Mouse (Mus musculus): ENCODE measurements around the gene Zfp101. TPM values are rescaled to one million over a fixed set of nuclear protein-coding genes. Genes with fewer than 3 reads are reported as not detected.

Zfp101 gene
- polyA plus RNA-seq, 1 experiment from 2014 or later = 22.8 TPM

DNA sequence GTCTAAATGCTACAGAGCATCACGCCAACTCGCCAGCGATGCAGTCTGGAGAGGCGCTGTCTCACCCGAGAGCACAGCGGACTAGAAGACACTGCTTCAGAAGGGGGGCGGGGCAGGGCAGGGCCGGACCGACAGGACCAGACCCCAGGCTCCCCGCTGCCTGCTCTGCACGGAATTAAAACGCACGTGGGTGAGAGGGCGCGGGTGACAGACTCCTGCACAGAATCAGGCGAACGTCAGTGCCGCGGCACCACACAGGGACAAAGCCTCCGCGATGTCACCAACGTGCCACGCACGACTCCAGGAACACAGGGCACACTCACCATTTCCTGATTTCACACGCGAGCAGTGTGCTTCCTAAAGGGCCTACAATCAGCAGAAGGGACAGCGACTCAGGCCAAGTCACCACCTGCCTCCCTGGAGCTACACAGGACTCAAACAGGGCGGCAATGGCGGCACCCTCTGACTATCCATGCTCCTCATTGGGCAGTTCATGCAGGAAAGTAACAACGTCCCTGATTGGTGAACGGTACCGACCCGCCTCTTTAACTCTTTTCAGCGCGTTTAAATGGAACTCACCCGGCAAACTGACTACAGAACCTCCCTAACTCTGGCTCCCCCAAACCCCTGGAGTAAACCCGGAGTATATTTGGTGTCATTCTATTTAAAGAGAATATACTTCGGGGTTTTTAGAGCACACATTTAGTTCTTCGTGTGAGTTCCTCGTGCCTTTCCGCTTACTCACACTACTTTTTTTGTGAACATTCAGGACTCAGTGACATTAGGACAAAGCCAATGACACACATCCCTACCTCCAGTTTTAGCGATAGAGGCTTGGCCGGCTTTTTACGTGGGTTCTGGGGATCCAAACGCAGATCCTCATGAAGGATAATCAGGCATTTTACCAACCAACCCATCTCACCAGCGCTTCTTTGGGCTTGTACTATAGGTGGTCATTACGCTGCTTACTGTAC, 35.7 kb downstream of the Zfp101 start, which contains the start of gene Zfp81:
TSS of gene Zfp81 (minus strand) at position 468 of the 974 bp plus-strand sequence.
- Histone ChIP-seq H3K4me2 (peak within 1 kb of the TSS; percentile 80), H3K36me3 (ENCODE audit: control insufficient read depth, insufficient read depth, low read length) (no peaks in the 10 kb centered on the region), H3K9me3 (ENCODE audit: control insufficient read depth, low read length) (no peaks in the 10 kb centered on the region), H3K27me3 (ENCODE audit: control insufficient read depth, insufficient read depth, low read length) (no peaks in the 10 kb centered on the region), H3K4me1 (ENCODE audit: control insufficient read depth, insufficient read depth, low read length) (0 out of 2 replicates have a peak, but pooled peaks cover 3% of the 10 kb centered on the region), H3K27ac (ENCODE audit: low read depth, low read length) (peak within 1 kb of the TSS; percentile 84), H3K4me3 (ENCODE audit: low read depth, low read length) (peak within 1 kb of the TSS; percentile 89), H3K9ac (ENCODE audit: low read length) (peak within 1 kb of the TSS; percentile 86)
- WGBS = 4% methylated on average over 46 of the region's 47 CpGs
- peak; percentile 98 for DNase-seq (ENCODE audit: low spot score, missing footprints)
- peak; percentile 100 for ATAC-seq (ENCODE audit: low FRiP score)

DNA sequence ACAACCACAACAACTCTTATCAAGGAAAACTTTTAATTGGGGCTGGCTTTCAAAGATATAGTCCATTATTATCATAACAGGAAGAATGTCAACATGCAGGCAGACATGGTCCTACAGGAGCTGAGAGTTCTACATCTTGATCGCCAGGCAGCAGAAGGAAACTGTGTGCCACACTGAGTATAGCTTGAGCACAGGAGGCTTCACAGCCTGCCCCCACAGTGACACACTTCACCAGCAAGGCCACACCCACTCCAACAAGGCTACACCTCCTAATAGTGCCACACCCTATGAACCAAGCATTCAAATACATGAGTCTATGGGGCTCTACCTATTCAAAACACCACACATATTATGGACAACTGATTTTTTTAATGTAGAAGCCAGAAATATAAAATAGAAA, 41.5 kb downstream of the Zfp101 start:
- ATAC-seq (ENCODE audit: low FRiP score) (no peak), DNase-seq (ENCODE audit: low spot score, missing footprints) (no peak)
- no peak overlapping the region for H3K4me3 ChIP-seq (ENCODE audit: low read depth, low read length)
- 100% methylated on average over 1 of the region's 1 CpGs for WGBS
- peaks cover 11% of the 10 kb centered on the region; the same call in 1 of the 2 replicates for H3K9me3 ChIP-seq (ENCODE audit: control insufficient read depth, low read length)
- H3K27ac ChIP-seq (ENCODE audit: low read depth, low read length) = no peak overlapping the region
- no peak overlapping the region for H3K9ac ChIP-seq (ENCODE audit: low read length)
- H3K4me1 ChIP-seq (ENCODE audit: control insufficient read depth, insufficient read depth, low read length) = 0 out of 2 replicates have a peak, but pooled peaks cover 3% of the 10 kb centered on the region
- no peaks in the 10 kb centered on the region for H3K36me3 ChIP-seq (ENCODE audit: control insufficient read depth, insufficient read depth, low read length)
- no peaks in the 10 kb centered on the region for H3K27me3 ChIP-seq (ENCODE audit: control insufficient read depth, insufficient read depth, low read length)
- H3K4me2 ChIP-seq = no peak overlapping the region

Other genes with a start within 250 kb of the Zfp101 start
- not detected in 2 replicates for gene Olfr55, start 226.2 kb downstream of the Zfp101 start, polyA plus RNA-seq (2014; fragmentation: Nextera tagmentation; extraction: Ambion mirVana)
- gene Olfr239, start 203.3 kb downstream of the Zfp101 start, polyA plus RNA-seq (2014; fragmentation: Nextera tagmentation; extraction: Ambion mirVana) = not detected in 2 replicates
- 0.03 TPM in 1 of 2 replicates, not detected in the other for gene Olfr1564, start 173.0 kb downstream of the Zfp101 start, polyA plus RNA-seq (2014; fragmentation: Nextera tagmentation; extraction: Ambion mirVana)
- 20.5 and 21.2 TPM in 2 replicates for gene Zfp955a, start 139.5 kb downstream of the Zfp101 start, polyA plus RNA-seq (2014; fragmentation: Nextera tagmentation; extraction: Ambion mirVana)
- 0.01 and 0.06 TPM in 2 replicates for gene Olfr63, start 130.0 kb downstream of the Zfp101 start, polyA plus RNA-seq (2014; fragmentation: Nextera tagmentation; extraction: Ambion mirVana)
- 9.8 and 9.9 TPM in 2 replicates for gene Zfp955b, start 105.1 kb downstream of the Zfp101 start, polyA plus RNA-seq (2014; fragmentation: Nextera tagmentation; extraction: Ambion mirVana)
- 20.6 and 23.7 TPM in 2 replicates for gene Zfp81, start 35.8 kb downstream of the Zfp101 start, polyA plus RNA-seq (2014; fragmentation: Nextera tagmentation; extraction: Ambion mirVana)
- gene Actl9, start 38.3 kb upstream of the Zfp101 start, polyA plus RNA-seq (2014; fragmentation: Nextera tagmentation; extraction: Ambion mirVana) = not detected in 2 replicates
- gene Adamts10, start 129.6 kb upstream of the Zfp101 start, polyA plus RNA-seq (2014; fragmentation: Nextera tagmentation; extraction: Ambion mirVana) = 22.7 and 25.9 TPM in 2 replicates
- 3.0 and 3.3 TPM in 2 replicates for gene Myo1f, start 161.1 kb upstream of the Zfp101 start, polyA plus RNA-seq (2014; fragmentation: Nextera tagmentation; extraction: Ambion mirVana)
- gene Zfp414, start 234.4 kb upstream of the Zfp101 start, polyA plus RNA-seq (2014; fragmentation: Nextera tagmentation; extraction: Ambion mirVana) = 62.5 and 68.0 TPM in 2 replicates
- 0.21 and 0.93 TPM in 2 replicates for gene Pram1, start 243.4 kb upstream of the Zfp101 start, polyA plus RNA-seq (2014; fragmentation: Nextera tagmentation; extraction: Ambion mirVana)

Measured in midbrain, embryonic 11.5 days (tissue).